Mouse (Mus musculus) testis, adult 2 months (tissue): Measurements from ENCODE around the gene Camkk1.

Source experiments
- CTCF ChIP-seq: fragments of 200-500 bp; IDR thresholded peaks from 2 replicates; pipeline ENCODE4 v1.5.1; 2012; ENCODE audit warnings: low read depth, mild to moderate bottlenecking, inconsistent platforms, low read length, moderate library complexity; ENCODE audit not compliant: control insufficient read depth, insufficient read depth, insufficient replicate concordance
- POLR2A ChIP-seq: fragments of 200-500 bp; IDR thresholded peaks from 2 replicates; pipeline ENCODE4 v1.6.1; 2012; ENCODE audit warnings: low read depth, mild to moderate bottlenecking, inconsistent platforms, low read length, moderate library complexity; ENCODE audit not compliant: control insufficient read depth

DNA sequence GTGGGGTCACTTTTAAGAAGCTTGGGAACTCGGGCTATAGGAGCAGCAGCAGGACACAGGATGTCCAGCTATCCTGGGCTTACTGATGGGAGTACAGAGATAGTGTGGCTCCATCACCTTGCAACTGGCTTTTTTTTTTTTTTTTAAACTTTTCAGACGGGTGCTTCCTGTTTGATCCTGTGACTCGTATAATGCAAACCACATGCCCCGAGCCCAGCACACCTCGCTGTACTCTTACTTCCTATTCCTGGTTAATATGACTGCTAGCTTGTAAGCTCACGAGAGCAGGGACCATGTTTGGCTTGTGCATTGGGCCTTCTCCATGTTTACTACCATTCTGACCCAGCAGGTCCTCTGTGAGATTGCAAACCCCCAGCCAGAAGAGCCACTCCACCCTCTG lies 65.5 kb downstream of the Camkk1 start:
- TF ChIP-seq CTCF (no peak), POLR2A (no peak)
